Mouse (Mus musculus) right cerebral cortex, postnatal 14 days (tissue): ENCODE data around the gene Elmsan1.

Source experiments
- DNase-seq: peaks from one replicate; pipeline ENCODE4 v3.0.0; 2022

The Elmsan1 gene

GRCm38 (mm10) chr12:84173309-84173915 lies 45.3 kb downstream of the Elmsan1 start:
- peak; percentile 6 for DNase-seq

GRCm38 (mm10) chr12:84172862-84173261 lies 45.8 kb downstream of the Elmsan1 start:
- peak; percentile 21 for DNase-seq

- peak; percentile 4 for DNase-seq
These were observed 46.5 kb downstream of the Elmsan1 start for GRCm38 (mm10) chr12:84172216-84172615.

- DNase-seq, result no peak
These were observed 48.1 kb downstream of the Elmsan1 start for GRCm38 (mm10) chr12:84170610-84171009.

- DNase-seq, result no peak
These were observed 52.9 kb downstream of the Elmsan1 start for GRCm38 (mm10) chr12:84165631-84166373.

GRCm38 (mm10) chr12:84163586-84164110 lies 55.0 kb downstream of the Elmsan1 start:
- no peak for DNase-seq

- no peak for DNase-seq
These were observed 55.5 kb downstream of the Elmsan1 start for GRCm38 (mm10) chr12:84163133-84163532.

- no peak for DNase-seq
These were observed 56.9 kb downstream of the Elmsan1 start for GRCm38 (mm10) chr12:84161616-84162433.

- DNase-seq, result no peak
These were observed 57.6 kb downstream of the Elmsan1 start for GRCm38 (mm10) chr12:84161116-84161515.

- DNase-seq, result no peak
These were observed 58.2 kb downstream of the Elmsan1 start for GRCm38 (mm10) chr12:84160491-84160890.

GRCm38 (mm10) chr12:84158156-84158555 lies 60.5 kb downstream of the Elmsan1 start:
- no peak for DNase-seq

- no peak for DNase-seq
These were observed 62.5 kb downstream of the Elmsan1 start for GRCm38 (mm10) chr12:84156210-84156609.

- DNase-seq, result no peak
These were observed 63.2 kb downstream of the Elmsan1 start for GRCm38 (mm10) chr12:84155523-84155871.

- no peak for DNase-seq
These were observed 63.7 kb downstream of the Elmsan1 start for GRCm38 (mm10) chr12:84154786-84155522.

- no peak for DNase-seq
These were observed 65.3 kb downstream of the Elmsan1 start for GRCm38 (mm10) chr12:84153414-84153813.

GRCm38 (mm10) chr12:84152352-84153190 lies 66.1 kb downstream of the Elmsan1 start:
- DNase-seq, result no peak

GRCm38 (mm10) chr12:84151911-84152310 lies 66.8 kb downstream of the Elmsan1 start:
- no peak for DNase-seq

GRCm38 (mm10) chr12:84150976-84151375 lies 67.7 kb downstream of the Elmsan1 start:
- no peak for DNase-seq

- DNase-seq, result no peak
These were observed 68.7 kb downstream of the Elmsan1 start for GRCm38 (mm10) chr12:84149971-84150370.

GRCm38 (mm10) chr12:84148622-84149012 lies 70.1 kb downstream of the Elmsan1 start:
- DNase-seq, result no peak

GRCm38 (mm10) chr12:84147954-84148621 lies 70.6 kb downstream of the Elmsan1 start, which contains the start of gene Pnma1:
Pnma1 (minus strand) TSS chr12:84148489.
- peak; percentile 86 for DNase-seq
